7 mouse cellular contexts compared by ENCODE assay signal in the genomic region with DNA sequence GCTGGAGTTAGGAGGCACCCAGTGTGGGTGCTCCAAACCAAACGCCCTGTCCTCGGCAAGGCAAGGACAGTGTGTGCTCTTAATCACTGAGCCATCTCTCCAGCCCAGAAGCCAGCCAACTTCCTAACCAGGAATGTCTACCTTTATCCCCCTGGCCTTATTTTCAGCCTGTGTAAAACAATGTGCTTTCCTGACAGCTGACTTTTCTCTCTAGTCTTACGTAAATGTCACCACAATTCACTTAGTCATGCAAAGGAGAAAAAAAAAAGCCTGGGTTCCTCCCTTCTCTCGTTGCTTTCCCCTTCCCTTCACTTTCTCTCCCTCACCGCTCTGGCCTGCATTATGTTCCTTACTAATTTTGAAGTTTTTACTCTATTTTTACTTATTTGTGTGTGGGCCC. TPM values are rescaled to one million over a fixed set of nuclear protein-coding genes. Genes with fewer than 3 reads are reported as not detected.
DNase-seq lines count a peak whose midpoint lies in the region; ATAC-seq and TF ChIP-seq lines count a peak whose summit lies in the region.
"Not testable (repeated sequence)": the region's sequence is repeated elsewhere in the genome, so short reads cannot be mapped to it uniquely, and the experiment has no call there.

No protein-coding gene starts in this region.

- peak; percentile 5 for DNase-seq in A20 (ENCODE audit: low read depth, low spot score)
- DNase-seq in ES-E14 (ENCODE audit: low read depth, low spot score) = not testable (repeated sequence)
- peak; percentile 68 for DNase-seq in kidney, adult 9 months
- DNase-seq in kidney, postnatal 36 days = peak; percentile 41 to 46

- not testable (repeated sequence) for H3K36me3 ChIP-seq in ES-E14 (ENCODE audit: control insufficient read depth, insufficient read depth, low read length, poor library complexity, severe bottlenecking); hindbrain, embryonic 16.5 days (ENCODE audit: control insufficient read depth, insufficient read depth, low read length)

- H3K27me3 ChIP-seq in hindbrain, embryonic 16.5 days (replicated peaks; ENCODE audit: control insufficient read depth, insufficient read depth, low read length) = not testable (repeated sequence)

- in situ Hi-C loops in ES-E14 (cut with MboI; ENCODE audit: low sequenced_read_pairs in 2 of 2, unreplicated experiment in 2 of 2) = not testable (repeated sequence)

- H3K4me3 ChIP-seq in ES-E14 (ENCODE audit: insufficient read depth in 1 of 2, low read depth in 1 of 2, low read length in 2 of 2, poor library complexity in 1 of 2, severe bottlenecking in 1 of 2) = 0 out of 4 replicates have a peak overlapping the region, but pooled peaks of 1 of the 2 experiments have one; percentile 5
- not testable (repeated sequence) for H3K4me3 ChIP-seq in brown adipose tissue, adult 24 weeks (ENCODE audit: insufficient read depth, low read depth, low read length); hindbrain, embryonic 16.5 days (ENCODE audit: low read length)

- H3K27ac ChIP-seq in ES-E14 (ENCODE audit: insufficient read depth, low read depth, low read length, poor library complexity, severe bottlenecking); hindbrain, embryonic 16.5 days (ENCODE audit: low read depth, low read length): not testable (repeated sequence)
- peak overlapping the region; percentile 89; the same call in 1 of the 2 replicates for H3K27ac ChIP-seq in brown adipose tissue, adult 24 weeks (replicated peaks; ENCODE audit: low read depth, low read length)

- ATAC-seq in hindbrain, embryonic 16.5 days = not testable (repeated sequence)
- peak; percentile 39; the same call in 1 of the 2 replicates for ATAC-seq in megakaryocyte, adult 5-6 weeks (ENCODE audit: poor library complexity, severe bottlenecking)

- H3K9me3 ChIP-seq in ES-E14 (ENCODE audit: control insufficient read depth, insufficient read depth, low read depth, low read length); hindbrain, embryonic 16.5 days (ENCODE audit: control insufficient read depth, low read length): not testable (repeated sequence)

- H3K9ac ChIP-seq in ES-E14 (ENCODE audit: insufficient read depth, low read depth, low read length, poor library complexity, severe bottlenecking); hindbrain, embryonic 16.5 days (ENCODE audit: low read depth, low read length): not testable (repeated sequence)

- 41% methylated on average over 5 of the region's 5 CpGs for WGBS in hindbrain, embryonic 16.5 days

- H3K4me1 ChIP-seq in ES-E14 (ENCODE audit: control insufficient read depth in 2 of 2, insufficient read depth in 2 of 2, low read length in 2 of 2, poor library complexity in 1 of 2); brown adipose tissue, adult 24 weeks (ENCODE audit: control insufficient read depth, insufficient read depth, insufficient read length, low read length); hindbrain, embryonic 16.5 days (ENCODE audit: control insufficient read depth, insufficient read depth, low read depth, low read length): not testable (repeated sequence)

- H3K4me2 ChIP-seq in hindbrain, embryonic 16.5 days (ENCODE audit: low read length) = peak overlapping the region; percentile 91; the same call in 1 of the 2 replicates

TF ChIP-seq in ES-E14, 5 proteins besides CTCF, POLR2A, EP300 and RAD21:
- TF ChIP-seq MAFK (IDR thresholded peaks at IDR 0.05; ENCODE audit: insufficient read depth, low read depth, low read length) (peak; percentile 50; the same call in 1 of the 2 replicates), ZNF384 (IDR thresholded peaks at IDR 0.05; ENCODE audit: low read depth, low read length) (peak; percentile 80)

RNA-seq across cellular contexts. Expression of a gene that starts 1.6 kb away (rescaled TPM):
- total RNA-seq in ES-E14 (2012; rRNA removed) = 8.2 and 26.1 TPM in 2 replicates
- 1.1 and 1.2 TPM in 2 replicates for polyA plus RNA-seq in brown adipose tissue, adult 24 weeks (2012; ENCODE audit: insufficient read depth, insufficient read length, missing spikeins)
- 2.6 and 2.9 TPM in 2 replicates for polyA plus RNA-seq in hindbrain, embryonic 16.5 days (2015; fragmentation: Nextera tagmentation; extraction: Ambion mirVana)
- total RNA-seq in megakaryocyte, adult 5-6 weeks (2015) = 4.8 and 5.9 TPM in 2 replicates
- total RNA-seq in megakaryocyte, adult 5-6 weeks (2017) = 3.5 and 5.9 TPM in 2 replicates
